Mouse (Mus musculus) bone marrow, adult 2 months (tissue): ENCODE results near the gene Zfp853.

ENCODE experiments used
- CTCF ChIP-seq: fragments of 200-500 bp; IDR thresholded peaks from 2 replicates; pipeline ENCODE4 v1.5.1; 2011; ENCODE audit warnings: low read length, control low read depth; ENCODE audit not compliant: control insufficient read depth, insufficient read depth
- POLR2A ChIP-seq: fragments of 200-500 bp; IDR thresholded peaks from 2 replicates; pipeline ENCODE4 v1.6.1; 2011; ENCODE audit warnings: low read depth, mild to moderate bottlenecking, control low read depth, low read length, borderline replicate concordance; ENCODE audit not compliant: control insufficient read depth

GRCm38 (mm10) chr5:143292879-143293278 lies 544 bp downstream of the Zfp853 start:
- TF ChIP-seq CTCF (no peak), POLR2A (no peak)
